In the genomic region with DNA sequence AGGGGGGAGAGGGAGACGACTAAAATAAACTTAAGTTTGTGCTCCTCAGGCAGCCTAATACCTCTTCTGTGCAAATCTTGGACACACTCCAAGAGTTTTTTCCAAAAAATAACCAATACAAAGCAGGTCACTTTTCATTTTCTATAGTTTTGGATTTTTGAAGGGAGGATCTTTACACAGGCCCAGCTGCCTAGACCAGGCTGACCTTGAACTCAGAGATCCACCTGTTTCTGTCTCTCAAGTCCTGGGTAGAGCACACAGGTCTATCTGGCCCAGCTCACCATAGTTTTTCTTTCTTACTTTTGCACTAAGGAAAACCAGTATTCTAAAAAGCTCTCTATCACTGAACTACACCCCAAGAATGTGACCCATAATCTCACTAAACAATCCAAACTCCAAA, we compare ENCODE assay signal across 10 mouse cellular contexts. TPM values are rescaled to one million over a fixed set of nuclear protein-coding genes. Genes with fewer than 3 reads are reported as not detected.
A peak's percentile ranks its signal among the peaks of the same experiment; 100 is the strongest.
DNase-seq lines count a peak whose midpoint lies in the region; ATAC-seq and TF ChIP-seq lines count a peak whose summit lies in the region.
"Had no signal": no experiment of that assay in that cellular context is flagged by ENCODE, and none has a peak within 500 bp of the region (broad histone marks: within the 10 kb centered on the region; RNA-seq: fewer than 3 reads in every experiment).

No protein-coding gene starts in this region.

- no peaks in the 10 kb centered on the region for H3K27me3 ChIP-seq in kidney, postnatal 0 days (ENCODE audit: insufficient read depth, low read length)
- H3K27me3 ChIP-seq in embryonic facial prominence, embryonic 13.5 days: no peaks in the 10 kb centered on the region
- H3K27me3 ChIP-seq in intestine, embryonic 14.5 days (replicated peaks; ENCODE audit: control insufficient read depth, insufficient read depth, low read length): no peaks in the 10 kb centered on the region
- no peaks in the 10 kb centered on the region for H3K27me3 ChIP-seq in midbrain, postnatal 0 days (ENCODE audit: insufficient read depth, low read length)

- H3K27ac ChIP-seq in kidney, postnatal 0 days: no peak overlapping the region
- no peak overlapping the region; the same call in 1 of the 2 replicates for H3K27ac ChIP-seq in embryonic facial prominence, embryonic 13.5 days
- H3K27ac ChIP-seq in intestine, embryonic 14.5 days (ENCODE audit: low read depth): no peak overlapping the region
- H3K27ac ChIP-seq in midbrain, postnatal 0 days (ENCODE audit: low read depth, low read length): no peak overlapping the region

- H3K4me2 ChIP-seq in kidney, postnatal 0 days (ENCODE audit: low read length): peak overlapping the region; percentile 60
- peak overlapping the region; percentile 78 for H3K4me2 ChIP-seq in embryonic facial prominence, embryonic 13.5 days
- H3K4me2 ChIP-seq in intestine, embryonic 14.5 days (ENCODE audit: low read length): peak overlapping the region; percentile 88
- H3K4me2 ChIP-seq in midbrain, postnatal 0 days (ENCODE audit: low read depth, low read length, poor library complexity, severe bottlenecking): peak overlapping the region; percentile 65

- DNase-seq in kidney, postnatal 0 days (ENCODE audit: low spot score): no peak
- DNase-seq in kidney, adult 18-20 months: no peak
- no peak for DNase-seq in intestine, embryonic 14.5 days (ENCODE audit: low spot score)
- DNase-seq in midbrain, postnatal 0 days (ENCODE audit: low spot score): no peak
- DNase-seq in spleen, postnatal 36 days (ENCODE audit: low spot score in 2 of 2): no peak
- DNase-seq in cerebellum, postnatal 14 days: no peak
- no peak for DNase-seq in B cell, adult 2 months
- DNase-seq: cerebellum, postnatal 36 days; layer of hippocampus, adult 9-11 months had no signal

- no peak for ATAC-seq in kidney, postnatal 0 days (replicated peaks; ENCODE audit: low FRiP score, low read depth)
- ATAC-seq in embryonic facial prominence, embryonic 13.5 days (ENCODE audit: insufficient number of reproducible peaks, insufficient read depth, low FRiP score, low TSS enrichment, low read depth): no peak
- no peak for ATAC-seq in intestine, embryonic 14.5 days (replicated peaks; ENCODE audit: low FRiP score, low TSS enrichment, low read depth)
- no peak for ATAC-seq in midbrain, postnatal 0 days (ENCODE audit: low FRiP score)

- peak overlapping the region; percentile 56; the same call in 1 of the 2 replicates for H3K4me3 ChIP-seq in kidney, postnatal 0 days (replicated peaks; ENCODE audit: low read depth, low read length)
- H3K4me3 ChIP-seq in embryonic facial prominence, embryonic 13.5 days: peak overlapping the region; percentile 71
- H3K4me3 ChIP-seq in intestine, embryonic 14.5 days (ENCODE audit: low read depth, low read length): peak overlapping the region; percentile 92; the same call in 1 of the 2 replicates
- no peak overlapping the region for H3K4me3 ChIP-seq in midbrain, postnatal 0 days (ENCODE audit: low read depth, low read length)

- TF ChIP-seq CTCF in kidney, postnatal 0 days (IDR thresholded peaks at IDR 0.05; ENCODE audit: low read depth): no peak
- TF ChIP-seq CTCF in midbrain, postnatal 0 days (IDR thresholded peaks at IDR 0.05): no peak

- H3K36me3 ChIP-seq in kidney, postnatal 0 days (ENCODE audit: insufficient read depth, low read length): no peaks in the 10 kb centered on the region
- 0 out of 2 replicates have a peak, but pooled peaks cover 5% of the 10 kb centered on the region for H3K36me3 ChIP-seq in embryonic facial prominence, embryonic 13.5 days
- H3K36me3 ChIP-seq in intestine, embryonic 14.5 days (ENCODE audit: control insufficient read depth, insufficient read depth, low read length): peaks cover 4% of the 10 kb centered on the region; the same call in 1 of the 2 replicates
- no peaks in the 10 kb centered on the region for H3K36me3 ChIP-seq in midbrain, postnatal 0 days (ENCODE audit: insufficient read depth, low read length)

- no peaks in the 10 kb centered on the region for H3K9me3 ChIP-seq in kidney, postnatal 0 days (replicated peaks; ENCODE audit: low read length)
- no peaks in the 10 kb centered on the region for H3K9me3 ChIP-seq in embryonic facial prominence, embryonic 13.5 days
- no peaks in the 10 kb centered on the region for H3K9me3 ChIP-seq in intestine, embryonic 14.5 days (ENCODE audit: control insufficient read depth, low read length)
- no peaks in the 10 kb centered on the region for H3K9me3 ChIP-seq in midbrain, postnatal 0 days (ENCODE audit: low read length)

- WGBS in kidney, postnatal 0 days: 31% methylated on average over 1 of the region's 1 CpGs
- 26% methylated on average over 1 of the region's 1 CpGs for WGBS in embryonic facial prominence, embryonic 13.5 days
- WGBS in intestine, embryonic 14.5 days: 29% methylated on average over 1 of the region's 1 CpGs
- WGBS in midbrain, postnatal 0 days: 43% methylated on average over 1 of the region's 1 CpGs

- H3K4me1 ChIP-seq in kidney, postnatal 0 days (replicated peaks; ENCODE audit: insufficient read depth, low read length): peaks cover 24% of the 10 kb centered on the region
- H3K4me1 ChIP-seq in embryonic facial prominence, embryonic 13.5 days: peaks cover 37% of the 10 kb centered on the region
- H3K4me1 ChIP-seq in intestine, embryonic 14.5 days (replicated peaks; ENCODE audit: control insufficient read depth, insufficient read depth, low read length): peaks cover 31% of the 10 kb centered on the region
- H3K4me1 ChIP-seq in midbrain, postnatal 0 days (ENCODE audit: insufficient read depth, low read length): 0 out of 2 replicates have a peak, but pooled peaks cover 3% of the 10 kb centered on the region

- H3K9ac ChIP-seq in kidney, postnatal 0 days (ENCODE audit: low read depth, low read length): no peak overlapping the region
- H3K9ac ChIP-seq in embryonic facial prominence, embryonic 13.5 days: peak overlapping the region; percentile 89
- H3K9ac ChIP-seq in intestine, embryonic 14.5 days (ENCODE audit: low read length): peak overlapping the region; percentile 16; the same call in 1 of the 2 replicates
- no peak overlapping the region for H3K9ac ChIP-seq in midbrain, postnatal 0 days (replicated peaks; ENCODE audit: low read length, poor library complexity, severe bottlenecking)

RNA-seq across cellular contexts. Expression of gene Thrap3, which starts 2.5 kb away (rescaled TPM):
- 136 and 156 TPM in 2 replicates for polyA plus RNA-seq in kidney, postnatal 0 days (2015; fragmentation: Nextera tagmentation; extraction: Ambion mirVana)
- polyA plus RNA-seq in embryonic facial prominence, embryonic 13.5 days (2015; fragmentation: Nextera tagmentation; extraction: Ambion mirVana): 248 and 262 TPM in 2 replicates
- 206 TPM in 2 replicates for polyA plus RNA-seq in intestine, embryonic 14.5 days (2014; fragmentation: Nextera tagmentation; extraction: Ambion mirVana)
- 119 and 162 TPM in 2 replicates for total RNA-seq in midbrain, postnatal 0 days (2014; rRNA removed)
- polyA plus RNA-seq in midbrain, postnatal 0 days (2015; fragmentation: Nextera tagmentation; extraction: Ambion mirVana): 81.6 and 94.8 TPM in 2 replicates

RNA-seq across cellular contexts. Expression of gene Sh3d21, which starts 36.7 kb away (rescaled TPM):
- polyA plus RNA-seq in kidney, postnatal 0 days (2015; fragmentation: Nextera tagmentation; extraction: Ambion mirVana): 9.2 and 9.7 TPM in 2 replicates
- polyA plus RNA-seq in embryonic facial prominence, embryonic 13.5 days (2015; fragmentation: Nextera tagmentation; extraction: Ambion mirVana): 8.6 and 10.3 TPM in 2 replicates
- 7.4 and 7.9 TPM in 2 replicates for polyA plus RNA-seq in intestine, embryonic 14.5 days (2014; fragmentation: Nextera tagmentation; extraction: Ambion mirVana)
- total RNA-seq in midbrain, postnatal 0 days (2014; rRNA removed): 0.19 and 2.7 TPM in 2 replicates
- 2.6 and 2.9 TPM in 2 replicates for polyA plus RNA-seq in midbrain, postnatal 0 days (2015; fragmentation: Nextera tagmentation; extraction: Ambion mirVana)

RNA-seq across cellular contexts. Expression of gene Eva1b, which starts 52.5 kb away (rescaled TPM):
- polyA plus RNA-seq in kidney, postnatal 0 days (2015; fragmentation: Nextera tagmentation; extraction: Ambion mirVana): 130 and 149 TPM in 2 replicates
- 70.2 and 78.2 TPM in 2 replicates for polyA plus RNA-seq in embryonic facial prominence, embryonic 13.5 days (2015; fragmentation: Nextera tagmentation; extraction: Ambion mirVana)
- polyA plus RNA-seq in intestine, embryonic 14.5 days (2014; fragmentation: Nextera tagmentation; extraction: Ambion mirVana): 61.0 and 63.2 TPM in 2 replicates
- 8.5 and 12.3 TPM in 2 replicates for total RNA-seq in midbrain, postnatal 0 days (2014; rRNA removed)
- 9.1 and 10.6 TPM in 2 replicates for polyA plus RNA-seq in midbrain, postnatal 0 days (2015; fragmentation: Nextera tagmentation; extraction: Ambion mirVana)

RNA-seq across cellular contexts. Expression of gene Map7d1, which starts 56.1 kb away (rescaled TPM):
- polyA plus RNA-seq in kidney, postnatal 0 days (2015; fragmentation: Nextera tagmentation; extraction: Ambion mirVana): 22.4 and 27.3 TPM in 2 replicates
- polyA plus RNA-seq in embryonic facial prominence, embryonic 13.5 days (2015; fragmentation: Nextera tagmentation; extraction: Ambion mirVana): 48.8 and 57.0 TPM in 2 replicates
- polyA plus RNA-seq in intestine, embryonic 14.5 days (2014; fragmentation: Nextera tagmentation; extraction: Ambion mirVana): 37.8 and 38.0 TPM in 2 replicates
- 106 and 124 TPM in 2 replicates for total RNA-seq in midbrain, postnatal 0 days (2014; rRNA removed)
- 56.9 and 61.2 TPM in 2 replicates for polyA plus RNA-seq in midbrain, postnatal 0 days (2015; fragmentation: Nextera tagmentation; extraction: Ambion mirVana)

Comparison
In these comparisons a context has a peak if more than half of its experiments do, and no peak if none do; other contexts are left out.
1. H3K9ac ChIP-seq: peak in embryonic facial prominence, embryonic 13.5 days (single experiment) and intestine, embryonic 14.5 days (single experiment); none in kidney, postnatal 0 days (single experiment) and midbrain, postnatal 0 days (single experiment).
2. Peak in every context shown above with its lines, with median percentiles within 50 percentile points of each other: H3K4me2 ChIP-seq.